Mouse (Mus musculus) heart, embryonic 11.5 days (tissue): ENCODE data around the gene Otop3. TPM values are rescaled to one million over a fixed set of nuclear protein-coding genes. Genes with fewer than 3 reads are reported as not detected.

Source experiments
- ATAC-seq: fragments of 200-750 bp; cut with Nextera tagmentation; replicated peaks from 2 replicates; pipeline ENCODE4 v1.8.0; 2017; ENCODE audit warnings: moderate library complexity; ENCODE audit not compliant: insufficient number of reproducible peaks, low FRiP score, low TSS enrichment
- H3K27ac ChIP-seq: fragments of 300-500 bp; sonication (generic); 2 replicates; pipeline ENCODE4 v1.5.1; 2014; ENCODE audit warnings: mild to moderate bottlenecking, low read depth, low read length
- H3K27me3 ChIP-seq: fragments of 300-500 bp; sonication (generic); 2 replicates; pipeline ENCODE4 v1.6.1; 2014; ENCODE audit warnings: mild to moderate bottlenecking, low read length, mixed read lengths; ENCODE audit not compliant: control insufficient read depth, insufficient read depth
- H3K36me3 ChIP-seq: fragments of 300-500 bp; sonication (generic); 2 replicates; pipeline ENCODE4 v1.6.1; 2014; ENCODE audit warnings: mild to moderate bottlenecking, low read length, moderate library complexity, mixed read lengths; ENCODE audit not compliant: control insufficient read depth, insufficient read depth
- H3K4me1 ChIP-seq: fragments of 300-500 bp; sonication (generic); 2 replicates; pipeline ENCODE4 v1.6.1; 2014; ENCODE audit warnings: low read length; ENCODE audit not compliant: control insufficient read depth, insufficient read depth
- H3K4me2 ChIP-seq: fragments of 300-500 bp; sonication (generic); 2 replicates; pipeline ENCODE4 v1.6.1; 2014; ENCODE audit warnings: mild to moderate bottlenecking, moderate library complexity
- H3K4me3 ChIP-seq: fragments of 300-500 bp; sonication (generic); 2 replicates; pipeline ENCODE4 v1.5.1; 2014; ENCODE audit warnings: low read depth, low read length
- H3K9ac ChIP-seq: fragments of 300-500 bp; sonication (generic); 2 replicates; pipeline ENCODE4 v1.6.1; 2014; ENCODE audit warnings: mild to moderate bottlenecking, low read depth, low read length, moderate library complexity
- H3K9me3 ChIP-seq: fragments of 300-500 bp; sonication (generic); replicated peaks from 2 replicates; pipeline ENCODE4 v1.6.1; 2016; ENCODE audit warnings: low read length; ENCODE audit not compliant: control insufficient read depth
- WGBS: fragments of 180-500 bp; shearing (Covaris S2); extraction: QIAGEN DNeasy Blood & Tissue Kit; methylation state at CpG from one replicate; pipeline ENCODE4 v1.1.7; 2014; ENCODE audit not compliant: insufficient replicate concordance; 5-methylcytosine and 5-hydroxymethylcytosine counted together
- polyA plus RNA-seq: library from polyadenylated mRNA; unstranded; fragments of >200 nt; fragmentation: Nextera tagmentation; extraction: Ambion mirVana; gene quantifications from 2 replicates; pipeline ENCODE4 v1.2.1, GENCODE M21; 2014

Otop3 gene
- polyA plus RNA-seq, 1 experiment from 2014 or later: not detected

DNA sequence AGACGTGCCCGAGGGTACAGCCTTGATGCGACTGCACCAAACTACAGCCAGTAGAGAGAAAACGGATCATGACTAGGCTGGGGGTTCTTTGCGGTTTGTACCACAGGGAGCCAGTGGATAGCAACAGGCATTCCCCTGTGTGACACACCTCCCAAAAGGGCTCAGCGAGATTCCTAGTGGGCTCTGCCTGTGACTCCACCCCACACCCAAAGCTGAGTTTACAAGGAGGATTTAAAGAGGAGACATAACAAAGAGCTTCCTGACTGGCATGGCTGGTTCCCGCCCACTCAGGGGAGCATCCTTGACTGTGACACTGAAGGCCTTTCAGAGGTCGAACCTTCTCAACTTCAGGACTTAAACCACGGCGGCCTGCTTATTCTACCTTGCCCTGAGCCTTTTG is 43.0 kb upstream of the Otop3 start:
- WGBS: 77% methylated on average over 10 of the region's 10 CpGs
- Histone ChIP-seq H3K9ac (no peak overlapping the region), H3K4me3 (no peak overlapping the region), H3K4me1 (no peaks in the 10 kb centered on the region; the same call in 1 of the 2 replicates), H3K27ac (no peak overlapping the region; the same call in 1 of the 2 replicates), H3K9me3 (no peaks in the 10 kb centered on the region), H3K4me2 (no peak overlapping the region), H3K36me3 (no peaks in the 10 kb centered on the region), H3K27me3 (peaks cover 8% of the 10 kb centered on the region; the same call in 1 of the 2 replicates)
- ATAC-seq: no peak

DNA sequence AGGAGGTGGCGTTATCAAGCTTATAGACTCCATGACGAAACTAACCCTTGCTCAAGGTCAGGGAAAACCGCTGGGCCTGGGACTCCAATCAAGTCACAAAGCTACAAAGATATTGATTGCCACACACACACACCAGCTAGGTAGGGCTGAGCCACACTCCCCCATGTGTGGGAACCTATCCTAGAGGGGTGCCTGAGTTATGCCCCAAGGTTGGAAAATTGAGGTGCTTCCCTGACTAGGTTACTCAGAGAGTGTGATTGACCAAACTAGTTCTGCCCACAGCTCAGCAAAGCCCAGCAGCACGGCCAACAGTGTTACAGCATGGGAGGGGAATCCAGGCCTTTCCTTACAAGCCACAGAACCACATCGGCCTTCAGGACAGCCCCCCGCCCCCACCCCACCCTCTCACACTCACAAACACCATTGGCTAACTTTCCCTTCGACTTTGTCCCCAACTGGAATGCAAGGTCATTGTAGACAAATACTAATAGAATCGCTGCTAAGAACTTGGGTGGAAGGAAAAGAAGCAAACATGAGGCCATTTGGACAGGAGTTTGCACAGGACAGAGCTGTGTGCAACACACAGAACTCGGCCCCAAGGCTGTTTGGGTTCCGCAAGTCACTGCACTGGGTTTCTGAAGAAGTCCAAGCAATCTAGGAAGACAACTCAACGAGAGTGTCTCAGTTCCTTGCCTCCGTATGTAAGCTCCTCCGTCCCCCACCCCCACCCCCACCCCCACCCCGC is 41.7 kb upstream of the Otop3 start:
- Histone ChIP-seq H3K9ac (no peak overlapping the region), H3K4me2 (no peak overlapping the region), H3K27me3 (peaks cover 19% of the 10 kb centered on the region), H3K4me1 (peaks cover 4% of the 10 kb centered on the region; the same call in 1 of the 2 replicates), H3K4me3 (no peak overlapping the region), H3K27ac (no peak overlapping the region), H3K36me3 (no peaks in the 10 kb centered on the region), H3K9me3 (no peaks in the 10 kb centered on the region)
- WGBS: 55% methylated on average over 14 of the region's 14 CpGs
- no peak for ATAC-seq

DNA sequence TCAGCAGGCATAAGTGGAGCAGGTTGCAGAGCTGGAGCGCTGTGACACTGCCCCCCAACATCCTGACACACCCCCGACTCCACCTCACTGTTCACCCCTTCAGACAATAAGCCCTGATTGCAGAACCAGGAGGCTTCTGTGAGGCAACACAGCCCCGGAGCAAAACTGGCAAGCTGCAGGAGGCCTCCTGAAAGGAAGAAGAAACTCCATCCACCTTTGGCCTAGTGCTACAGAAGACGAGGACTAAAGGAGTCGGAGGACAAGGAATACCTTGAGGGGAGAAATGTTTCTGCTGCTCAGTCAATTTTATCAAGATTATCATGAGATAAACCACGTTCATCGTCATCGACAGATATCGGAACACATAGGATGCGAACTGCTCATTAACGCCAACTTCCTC is 38.6 kb upstream of the Otop3 start:
- H3K27ac ChIP-seq: no peak overlapping the region
- no peak overlapping the region for H3K9ac ChIP-seq
- H3K4me3 ChIP-seq: no peak overlapping the region
- peaks cover 36% of the 10 kb centered on the region for H3K27me3 ChIP-seq
- H3K36me3 ChIP-seq: no peaks in the 10 kb centered on the region
- no peaks in the 10 kb centered on the region for H3K9me3 ChIP-seq
- H3K4me2 ChIP-seq: no peak overlapping the region
- ATAC-seq: no peak
- 84% methylated on average over 11 of the region's 11 CpGs for WGBS
- H3K4me1 ChIP-seq: peaks cover 4% of the 10 kb centered on the region; the same call in 1 of the 2 replicates

DNA sequence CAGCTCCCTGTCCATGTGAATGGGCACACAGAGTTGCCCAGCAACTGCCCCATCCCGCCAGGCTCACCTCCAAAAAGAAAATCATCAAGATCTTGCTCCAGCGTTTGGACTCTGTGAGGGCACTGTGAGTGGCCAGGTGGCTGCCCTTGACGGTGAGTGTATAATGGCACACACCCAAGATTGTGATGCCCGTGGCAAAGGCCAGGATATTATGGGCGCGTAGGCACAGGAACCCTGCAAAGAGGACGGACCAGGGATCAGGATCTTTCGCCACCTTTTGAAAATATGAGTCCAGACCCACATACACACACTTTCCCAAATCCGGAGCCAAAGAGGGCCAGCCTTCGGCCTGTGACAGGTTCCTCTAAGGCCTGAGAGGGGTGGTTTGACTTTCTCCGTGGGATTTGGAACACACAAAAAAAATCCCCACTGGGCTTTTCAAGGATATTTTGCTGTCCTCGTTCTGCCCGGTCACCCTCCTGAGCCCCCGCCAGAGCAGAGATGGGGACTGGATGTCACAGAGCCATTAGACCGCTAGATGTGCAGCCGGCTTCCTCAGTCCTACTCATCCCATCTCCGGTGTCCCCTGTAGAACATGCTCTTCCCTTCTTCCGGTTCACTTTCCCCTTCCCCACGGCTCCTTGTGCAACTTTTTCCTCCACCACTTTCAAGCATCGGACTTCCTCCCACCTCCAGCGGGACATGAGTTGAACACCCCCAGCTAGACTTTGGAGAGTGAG is 37.9 kb upstream of the Otop3 start:
- H3K4me2 ChIP-seq: peak overlapping the region; percentile 75
- ATAC-seq: no peak
- 51% methylated on average over 21 of the region's 21 CpGs for WGBS
- no peaks in the 10 kb centered on the region for H3K9me3 ChIP-seq
- H3K4me3 ChIP-seq: peak overlapping the region; percentile 40
- H3K36me3 ChIP-seq: no peaks in the 10 kb centered on the region
- no peak overlapping the region for H3K27ac ChIP-seq
- peaks cover 36% of the 10 kb centered on the region for H3K27me3 ChIP-seq
- H3K4me1 ChIP-seq: peaks cover 4% of the 10 kb centered on the region; the same call in 1 of the 2 replicates
- peak overlapping the region; percentile 11 for H3K9ac ChIP-seq

DNA sequence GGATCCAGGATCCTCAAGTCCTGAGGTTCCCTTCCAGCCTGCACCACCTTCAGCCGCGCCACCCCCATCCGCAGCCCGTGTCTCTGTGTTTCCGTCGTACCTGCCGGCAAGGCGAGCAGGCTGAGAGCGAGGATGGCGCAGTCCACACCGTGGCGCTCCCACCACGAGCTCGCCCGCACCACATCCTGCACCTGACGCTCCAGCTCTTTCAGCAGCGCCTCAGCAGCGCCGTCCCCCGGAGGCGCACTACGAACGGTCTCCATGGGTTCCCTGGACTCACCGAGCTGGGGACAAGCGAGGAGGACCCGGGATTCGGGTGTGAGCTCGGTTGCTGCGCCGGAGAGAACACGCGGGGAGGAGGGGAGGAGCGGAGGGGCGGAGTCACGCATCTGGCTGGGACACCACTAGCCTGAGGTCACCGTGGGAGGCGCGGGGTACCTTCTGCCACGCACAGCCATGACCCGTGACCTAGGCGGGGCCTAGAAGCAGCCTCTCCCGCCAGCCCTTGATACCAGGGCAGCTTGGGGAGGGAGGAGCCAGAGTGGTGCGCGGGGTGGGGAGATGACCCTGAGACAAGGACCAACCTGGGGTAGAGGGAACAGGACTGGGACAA is 37.2 kb upstream of the Otop3 start, which contains the start of gene Fads6:
TSS of gene Fads6 (minus strand) at position 450 of the 613 bp plus-strand sequence.
- Histone ChIP-seq H3K27me3 (peaks cover 36% of the 10 kb centered on the region), H3K4me2 (peak within 1 kb of the TSS; percentile 75), H3K36me3 (no peaks in the 10 kb centered on the region), H3K9ac (peak within 1 kb of the TSS; percentile 11), H3K4me3 (peak within 1 kb of the TSS; percentile 40), H3K9me3 (no peaks in the 10 kb centered on the region), H3K27ac (no peak within 1 kb of the TSS), H3K4me1 (peaks cover 4% of the 10 kb centered on the region; the same call in 1 of the 2 replicates)
- 1% methylated on average over 44 of the region's 44 CpGs for WGBS
- ATAC-seq: 0 out of 2 replicates have a peak, but pooled peaks have one; percentile 33

DNA sequence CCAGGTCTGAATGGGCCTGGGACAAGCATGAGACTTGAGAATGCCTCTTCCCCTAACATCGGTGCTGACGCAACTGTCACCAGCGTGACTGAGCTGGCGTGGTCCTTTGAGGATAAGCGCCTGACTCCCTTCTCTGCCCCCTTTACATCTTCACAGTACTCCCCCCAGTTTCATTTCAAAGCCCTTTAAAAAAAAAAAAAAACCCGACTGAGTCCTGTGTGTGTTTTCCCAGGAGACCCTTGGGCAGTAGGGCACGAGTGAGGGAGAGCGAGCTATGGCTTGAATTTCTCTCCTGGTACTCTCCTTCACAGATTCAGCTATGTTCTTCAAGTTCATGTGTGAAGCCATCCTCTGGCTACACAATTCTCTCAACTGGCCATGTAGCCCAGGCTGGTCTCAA is 36.4 kb upstream of the Otop3 start:
- H3K36me3 ChIP-seq: no peaks in the 10 kb centered on the region
- H3K4me1 ChIP-seq: peaks cover 4% of the 10 kb centered on the region; the same call in 1 of the 2 replicates
- no peak overlapping the region for H3K4me2 ChIP-seq
- ATAC-seq: no peak
- H3K9ac ChIP-seq: no peak overlapping the region
- no peaks in the 10 kb centered on the region for H3K9me3 ChIP-seq
- no peak overlapping the region for H3K4me3 ChIP-seq
- peaks cover 36% of the 10 kb centered on the region for H3K27me3 ChIP-seq
- no peak overlapping the region for H3K27ac ChIP-seq
- 53% methylated on average over 8 of the region's 8 CpGs for WGBS

DNA sequence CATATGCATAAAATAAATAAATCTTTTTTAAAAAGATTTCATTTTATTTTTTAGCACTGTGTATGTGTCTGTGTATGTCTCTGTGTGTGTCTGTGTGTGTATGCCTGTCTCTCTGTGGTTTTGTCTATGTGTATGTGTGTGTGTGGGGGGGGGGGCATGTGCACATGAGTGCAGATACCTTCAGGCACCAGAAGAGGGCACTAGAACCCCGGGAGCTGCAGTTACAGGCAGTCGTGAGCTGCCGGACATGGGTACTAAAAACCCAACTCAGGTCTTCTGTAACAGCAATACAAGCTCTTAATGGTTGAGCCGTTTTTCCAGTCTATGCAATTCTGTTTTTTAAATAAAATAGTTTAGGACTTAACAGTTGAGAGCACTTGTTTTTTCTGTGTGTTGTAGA is 33.8 kb upstream of the Otop3 start:
- 72% methylated on average over 4 of the region's 4 CpGs for WGBS
- peaks cover 4% of the 10 kb centered on the region; the same call in 1 of the 2 replicates for H3K4me1 ChIP-seq
- no peak overlapping the region for H3K9ac ChIP-seq
- no peak overlapping the region for H3K4me2 ChIP-seq
- H3K36me3 ChIP-seq: no peaks in the 10 kb centered on the region
- no peak overlapping the region for H3K4me3 ChIP-seq
- no peaks in the 10 kb centered on the region for H3K9me3 ChIP-seq
- H3K27ac ChIP-seq: no peak overlapping the region
- peaks cover 33% of the 10 kb centered on the region for H3K27me3 ChIP-seq
- ATAC-seq: no peak

DNA sequence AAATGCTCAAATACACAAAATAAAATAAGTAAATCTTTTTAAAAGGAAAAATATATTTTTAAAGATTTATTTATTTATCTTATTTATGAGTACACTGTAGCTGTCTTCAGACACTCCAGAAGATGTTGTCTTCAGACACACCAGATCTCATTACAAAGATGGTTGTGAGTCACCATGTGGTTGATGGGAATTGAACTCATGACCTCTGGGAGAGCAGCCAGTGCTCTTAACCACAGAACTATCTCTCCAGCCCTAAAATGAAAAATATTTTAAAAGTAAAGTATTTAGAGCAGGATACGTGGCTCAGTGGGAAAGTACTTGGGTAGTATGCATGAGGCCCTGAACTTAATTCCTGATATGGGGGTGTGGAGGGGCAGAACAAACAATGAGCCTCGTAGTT is 33.2 kb upstream of the Otop3 start:
- Histone ChIP-seq H3K9me3 (no peaks in the 10 kb centered on the region), H3K4me2 (no peak overlapping the region), H3K9ac (no peak overlapping the region), H3K27ac (no peak overlapping the region), H3K27me3 (peaks cover 30% of the 10 kb centered on the region), H3K4me3 (no peak overlapping the region), H3K4me1 (peaks cover 7% of the 10 kb centered on the region), H3K36me3 (no peaks in the 10 kb centered on the region)
- no peak for ATAC-seq
- WGBS: 78% methylated on average over 2 of the region's 2 CpGs
